Mouse (Mus musculus): Measurements from ENCODE around the gene Cyp4a29.
"Not testable (repeated sequence)": the region's sequence is repeated elsewhere in the genome, so short reads cannot be mapped to it uniquely, and the experiment has no call there.

DNA sequence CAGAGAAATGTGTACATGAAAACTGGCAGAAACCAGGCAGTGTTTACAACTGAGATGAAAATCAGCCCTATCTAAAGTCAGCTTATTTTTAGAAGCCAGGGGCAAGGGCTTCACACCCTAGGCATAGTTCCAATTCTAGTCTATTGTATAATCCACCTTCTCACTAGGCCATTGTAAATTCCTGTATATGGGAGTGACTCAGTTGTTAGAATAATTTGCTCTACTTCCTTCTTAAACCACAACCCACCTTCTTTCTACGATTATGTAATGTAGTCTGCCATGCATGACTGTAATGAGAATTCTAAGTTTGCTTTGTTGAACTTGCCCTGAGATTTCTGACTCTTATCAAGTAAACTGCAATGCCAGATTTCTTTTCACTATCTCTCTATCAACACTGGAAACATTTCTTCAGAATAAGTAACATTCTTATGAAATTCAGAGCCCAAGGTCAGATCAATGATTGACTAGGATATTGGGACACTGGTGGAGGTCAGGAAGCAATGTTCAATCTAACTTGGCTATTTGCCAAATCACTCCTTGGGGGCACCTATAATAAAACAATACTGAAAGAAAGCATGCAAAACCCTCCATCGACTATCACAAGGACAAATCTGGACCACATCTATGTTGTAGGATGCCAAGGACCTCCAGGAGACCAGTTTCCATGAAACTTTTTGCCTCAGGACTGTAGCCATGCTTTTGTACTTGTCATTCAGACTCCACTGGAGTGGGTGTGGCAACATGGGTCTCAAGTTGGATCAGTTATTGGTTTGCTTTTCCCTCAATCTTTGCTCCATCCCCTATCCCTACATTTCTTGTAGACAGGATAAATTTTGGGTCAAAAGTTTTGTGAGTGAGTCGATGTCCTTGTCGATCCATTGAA is 23.0 kb downstream of the Cyp4a29 start:
- TF ChIP-seq CTCF (IDR thresholded peaks at IDR 0.05); POLR2A (IDR thresholded peaks at IDR 0.05; ENCODE audit: insufficient read depth, low read depth, low read length): not testable (repeated sequence)
